Mouse (Mus musculus) limb, embryonic 15.5 days (tissue): Measurements from ENCODE around the gene Ep400. TPM values are rescaled to one million over a fixed set of nuclear protein-coding genes. Genes with fewer than 3 reads are reported as not detected.
A peak's percentile ranks its signal among the peaks of the same experiment; 100 is the strongest.

ENCODE experiments used
- ATAC-seq: fragments of 200-750 bp; cut with Nextera tagmentation; 2 replicates; pipeline ENCODE4 v1.8.0; 2017; ENCODE audit warnings: low read depth, moderate TSS enrichment; ENCODE audit not compliant: insufficient number of reproducible peaks, low FRiP score, low TSS enrichment
- H3K27ac ChIP-seq: fragments of 300-500 bp; sonication (generic); 2 replicates; pipeline ENCODE4 v1.5.1; 2015; ENCODE audit warnings: moderate library complexity, mild to moderate bottlenecking, inconsistent platforms
- H3K27me3 ChIP-seq: fragments of 300-500 bp; sonication (generic); 2 replicates; pipeline ENCODE4 v1.6.1; 2015; ENCODE audit warnings: inconsistent platforms
- H3K36me3 ChIP-seq: fragments of 300-500 bp; sonication (generic); 2 replicates; pipeline ENCODE4 v1.6.1; 2015; ENCODE audit warnings: inconsistent platforms
- H3K4me1 ChIP-seq: fragments of 300-500 bp; sonication (generic); 2 replicates; pipeline ENCODE4 v1.6.1; 2015; ENCODE audit warnings: inconsistent platforms
- H3K4me2 ChIP-seq: fragments of 300-500 bp; sonication (generic); 2 replicates; pipeline ENCODE4 v1.6.1; 2015; ENCODE audit warnings: mild to moderate bottlenecking, inconsistent platforms
- H3K4me3 ChIP-seq: fragments of 300-500 bp; sonication (generic); 2 replicates; pipeline ENCODE4 v1.5.1; 2015; ENCODE audit warnings: mild to moderate bottlenecking, inconsistent platforms
- H3K9ac ChIP-seq: fragments of 300-500 bp; sonication (generic); 2 replicates; pipeline ENCODE4 v1.6.1; 2015; ENCODE audit warnings: inconsistent platforms
- H3K9me3 ChIP-seq: fragments of 300-500 bp; sonication (generic); 2 replicates; pipeline ENCODE4 v1.6.1; 2016; ENCODE audit warnings: inconsistent platforms
- WGBS: fragments of 180-500 bp; shearing (Covaris S2); methylation state at CpG from one replicate; pipeline ENCODE4 v1.1.7; 2015; 5-methylcytosine and 5-hydroxymethylcytosine counted together
- microRNA-seq: library from miRNA; unstranded; fragments of <30 nt; microRNA quantifications from one replicate; pipeline ENCODE4, GENCODE M21; 2016
- polyA plus RNA-seq: library from polyadenylated mRNA; unstranded; fragments of >200 nt; fragmentation: Nextera tagmentation; extraction: Ambion mirVana; gene quantifications from 2 replicates; pipeline ENCODE4 v1.2.1, GENCODE M21; 2015

Gene Ep400
- polyA plus RNA-seq, 1 experiment from 2014 or later: 39.1 TPM

DNA sequence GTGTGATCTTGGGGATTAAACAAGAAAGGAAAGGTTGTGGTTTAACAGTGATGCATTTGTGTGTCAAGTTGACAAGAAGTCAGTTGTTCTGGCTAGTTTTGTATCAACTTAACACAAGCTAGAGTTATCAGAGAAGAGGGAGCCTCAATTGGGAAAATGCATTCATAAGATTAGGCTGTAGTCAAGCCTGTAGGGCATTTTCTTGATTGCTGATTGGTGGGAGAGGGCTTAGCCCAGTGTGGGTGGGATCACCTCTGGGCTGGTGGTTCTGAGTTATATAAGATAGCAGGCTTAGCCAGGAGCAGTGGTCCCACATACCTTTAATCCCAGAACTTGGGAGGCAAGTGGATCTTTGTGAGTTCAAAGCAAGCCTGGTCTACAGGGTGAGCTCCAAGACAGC, 124.1 kb downstream of the Ep400 start:
- Histone ChIP-seq H3K27me3 (no peaks in the 10 kb centered on the region), H3K4me3 (no peak overlapping the region), H3K36me3 (peaks cover 56% of the 10 kb centered on the region), H3K4me2 (no peak overlapping the region), H3K9me3 (no peaks in the 10 kb centered on the region), H3K27ac (no peak overlapping the region), H3K9ac (no peak overlapping the region), H3K4me1 (no peaks in the 10 kb centered on the region)
- ATAC-seq: no peak

DNA sequence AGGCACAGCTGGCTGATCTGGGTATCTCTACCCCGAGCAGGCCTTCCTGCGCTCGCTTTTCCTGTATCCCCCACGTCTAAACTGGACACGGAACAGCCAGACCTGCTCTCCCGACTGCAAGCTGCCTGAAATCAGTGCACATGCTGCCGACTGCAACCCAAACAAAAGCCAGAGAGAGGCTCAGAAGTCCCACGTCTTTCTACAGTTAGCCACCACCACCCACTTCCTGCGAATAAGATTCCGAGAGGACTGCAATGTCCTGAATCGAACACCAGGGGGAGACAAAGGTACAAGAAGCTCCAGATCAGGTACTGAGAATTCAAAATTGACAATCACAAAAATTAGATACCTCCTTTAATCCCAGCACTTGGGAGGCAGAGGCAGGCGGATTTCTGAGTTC, 131.1 kb downstream of the Ep400 start:
- ATAC-seq: no peak
- WGBS: 24% methylated on average over 12 of the region's 12 CpGs
- H3K27ac ChIP-seq: no peak overlapping the region
- no peaks in the 10 kb centered on the region for H3K9me3 ChIP-seq
- H3K4me1 ChIP-seq: peaks cover 3% of the 10 kb centered on the region; the same call in 1 of the 2 replicates
- H3K27me3 ChIP-seq: no peaks in the 10 kb centered on the region
- no peak overlapping the region for H3K9ac ChIP-seq
- no peak overlapping the region for H3K4me3 ChIP-seq
- peak overlapping the region; percentile 32; the same call in 1 of the 2 replicates for H3K4me2 ChIP-seq
- H3K36me3 ChIP-seq: no peaks in the 10 kb centered on the region

DNA sequence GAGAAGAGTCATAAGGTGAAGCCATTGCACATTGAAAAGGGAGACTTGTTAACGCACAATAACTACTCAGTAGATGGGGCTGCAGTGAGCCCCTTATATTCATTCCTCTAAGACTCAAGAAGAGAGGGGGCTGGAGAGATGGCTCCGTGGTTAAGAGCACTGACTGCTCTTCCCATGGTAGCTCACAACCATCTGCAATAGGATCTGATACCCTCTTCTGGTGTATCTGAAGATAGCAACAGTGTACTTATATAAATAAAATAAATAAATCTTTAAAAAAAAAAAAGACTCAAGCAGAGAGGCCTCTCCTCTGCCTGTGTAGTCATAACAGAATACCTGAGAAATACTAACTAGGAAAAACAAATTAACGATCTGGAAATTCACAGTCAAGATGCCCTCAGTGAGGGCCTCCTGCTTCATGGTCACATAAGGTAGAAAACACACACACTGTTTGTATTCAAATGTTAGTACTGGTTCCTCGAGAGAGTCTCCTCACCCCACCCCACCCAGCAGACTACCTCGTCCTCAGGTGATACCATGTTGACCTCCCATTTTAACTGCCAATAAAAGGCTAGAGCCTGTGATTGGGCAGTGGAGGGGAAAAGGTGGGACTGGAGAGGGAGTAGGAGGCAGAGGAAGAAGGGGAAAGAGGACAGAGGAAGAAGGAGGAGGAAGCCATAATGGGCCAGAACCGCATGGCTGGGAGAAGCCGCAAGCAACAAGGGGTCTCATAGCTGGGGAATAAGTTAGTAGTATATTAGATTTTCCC, 132.0 kb downstream of the Ep400 start:
- Histone ChIP-seq H3K9ac (no peak overlapping the region), H3K9me3 (no peaks in the 10 kb centered on the region), H3K27ac (no peak overlapping the region), H3K4me2 (no peak overlapping the region), H3K36me3 (no peaks in the 10 kb centered on the region), H3K27me3 (no peaks in the 10 kb centered on the region), H3K4me1 (peaks cover 3% of the 10 kb centered on the region; the same call in 1 of the 2 replicates), H3K4me3 (no peak overlapping the region)
- 78% methylated on average over 7 of the region's 7 CpGs for WGBS
- ATAC-seq: no peak

DNA sequence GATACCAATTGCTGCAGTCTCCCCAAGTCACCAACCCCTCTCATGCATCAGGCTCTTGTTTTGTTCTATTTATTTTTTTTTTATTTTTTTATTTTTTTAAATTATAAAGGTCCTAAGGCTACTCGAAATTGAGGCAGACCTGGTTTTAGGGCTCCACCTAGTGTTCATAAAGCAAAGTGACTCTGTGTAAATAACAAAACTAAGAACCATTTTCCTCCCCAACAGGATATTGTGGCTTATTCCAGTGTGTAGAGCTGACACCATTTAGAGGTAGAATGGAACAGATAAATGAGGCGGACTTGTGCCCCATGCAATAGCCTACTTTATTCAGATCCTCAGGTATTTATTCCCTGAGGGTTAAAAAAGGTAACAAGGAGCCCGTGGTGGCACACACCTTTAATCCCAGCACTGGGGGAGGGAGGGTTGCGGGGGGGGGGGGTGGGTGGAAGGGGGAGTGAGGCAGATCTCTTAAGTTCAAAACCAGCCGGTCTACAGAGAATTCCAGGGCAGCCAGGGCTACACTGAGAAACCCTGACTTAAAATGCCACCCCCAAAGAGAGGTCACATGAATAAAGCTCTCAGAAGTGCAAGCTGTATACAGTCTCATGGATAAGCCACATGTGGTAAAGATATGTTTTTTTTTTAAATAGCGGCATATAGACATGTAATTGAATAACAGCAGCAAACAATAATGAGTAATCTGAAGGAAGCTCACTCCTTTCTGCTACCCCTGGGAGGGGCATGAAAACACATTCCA, 134.4 kb downstream of the Ep400 start:
- WGBS: 36% methylated on average over 6 of the region's 6 CpGs
- Histone ChIP-seq H3K36me3 (no peaks in the 10 kb centered on the region), H3K27me3 (no peaks in the 10 kb centered on the region), H3K4me1 (peaks cover 3% of the 10 kb centered on the region; the same call in 1 of the 2 replicates), H3K27ac (no peak overlapping the region), H3K9me3 (no peaks in the 10 kb centered on the region), H3K4me2 (no peak overlapping the region), H3K9ac (no peak overlapping the region), H3K4me3 (no peak overlapping the region)
- ATAC-seq: no peak

DNA sequence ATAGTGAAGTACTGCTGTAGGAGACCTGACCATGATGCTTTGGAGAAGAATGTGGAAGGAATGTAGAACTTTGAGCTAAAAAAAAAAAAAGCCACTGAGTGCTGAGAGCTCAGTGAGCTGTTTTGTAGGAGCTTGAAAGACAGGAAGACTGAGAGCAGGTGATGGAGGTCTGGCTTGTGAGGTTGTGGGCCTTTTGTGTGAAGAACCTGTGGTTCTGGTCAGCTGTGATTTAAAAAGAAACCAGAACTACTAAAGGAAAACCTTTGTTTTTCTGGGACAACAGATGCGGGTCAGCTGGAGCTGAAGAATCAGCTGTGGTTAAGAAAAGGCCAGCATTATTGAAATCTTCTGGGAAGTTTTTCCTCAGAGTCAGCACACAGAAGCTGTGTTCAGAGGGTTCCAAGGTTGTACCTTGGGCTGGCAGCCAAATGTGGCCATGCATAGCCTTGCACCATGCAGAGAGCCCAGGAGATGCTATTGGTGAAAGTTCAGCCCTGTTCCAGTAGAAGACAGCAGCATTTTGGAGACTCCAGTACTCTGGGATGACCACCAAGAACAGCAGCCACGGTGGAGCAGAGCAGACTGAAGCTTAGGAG, 140.9 kb downstream of the Ep400 start:
- H3K9ac ChIP-seq: no peak overlapping the region
- H3K9me3 ChIP-seq: no peaks in the 10 kb centered on the region
- ATAC-seq: no peak
- WGBS: 66% methylated on average over 2 of the region's 2 CpGs
- H3K4me3 ChIP-seq: no peak overlapping the region
- no peaks in the 10 kb centered on the region for H3K36me3 ChIP-seq
- no peaks in the 10 kb centered on the region for H3K27me3 ChIP-seq
- H3K4me1 ChIP-seq: peaks cover 5% of the 10 kb centered on the region; the same call in 1 of the 2 replicates
- H3K27ac ChIP-seq: no peak overlapping the region
- no peak overlapping the region for H3K4me2 ChIP-seq

DNA sequence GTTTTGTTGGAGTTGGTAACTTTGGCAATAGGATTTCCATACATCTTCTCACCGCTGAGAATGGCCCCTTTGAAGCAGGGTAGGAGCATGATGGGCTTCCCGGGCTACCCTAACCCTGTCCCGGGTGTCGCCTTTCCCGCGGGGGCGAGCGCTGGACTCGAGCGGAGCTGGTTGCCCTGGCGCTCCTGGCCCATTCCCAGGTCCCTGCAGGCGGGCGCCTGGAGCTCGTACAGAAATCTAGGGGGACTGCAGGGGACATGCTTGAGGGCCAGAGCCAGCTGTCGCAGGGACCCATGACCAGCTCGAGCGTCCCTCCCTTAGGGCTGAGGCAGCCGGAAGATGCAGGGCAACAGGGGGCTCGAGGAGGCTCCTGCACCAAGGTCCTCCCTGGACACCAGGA, 142.4 kb downstream of the Ep400 start:
- no peak for ATAC-seq
- 23% methylated on average over 19 of the region's 19 CpGs for WGBS
- Histone ChIP-seq H3K9me3 (no peaks in the 10 kb centered on the region), H3K4me3 (no peak overlapping the region), H3K4me1 (peaks cover 5% of the 10 kb centered on the region; the same call in 1 of the 2 replicates), H3K27me3 (no peaks in the 10 kb centered on the region), H3K27ac (no peak overlapping the region), H3K4me2 (0 out of 2 replicates have a peak overlapping the region, but pooled peaks have one; percentile 17), H3K9ac (no peak overlapping the region), H3K36me3 (no peaks in the 10 kb centered on the region)

DNA sequence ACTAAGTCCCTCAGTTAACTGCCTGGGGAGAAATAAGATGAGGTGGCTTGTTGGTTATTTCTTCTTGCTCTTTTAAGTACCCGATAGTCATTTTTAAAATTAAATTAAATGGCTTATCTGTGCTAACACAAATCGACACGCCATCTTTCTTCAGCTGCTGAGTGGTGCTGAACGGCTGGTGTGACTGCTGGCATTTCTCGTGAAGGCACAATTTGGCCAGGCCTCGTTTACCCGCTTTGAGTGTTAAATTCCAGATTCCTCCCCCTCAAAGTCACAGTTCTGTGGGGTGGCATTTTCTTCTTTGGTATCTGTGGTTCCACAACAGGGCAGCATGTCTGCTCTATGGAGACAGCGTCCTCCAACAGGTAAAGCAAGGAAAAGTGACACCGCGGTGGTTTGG, 143.2 kb downstream of the Ep400 start:
- H3K4me2 ChIP-seq: no peak overlapping the region
- no peak overlapping the region for H3K9ac ChIP-seq
- no peaks in the 10 kb centered on the region for H3K36me3 ChIP-seq

DNA sequence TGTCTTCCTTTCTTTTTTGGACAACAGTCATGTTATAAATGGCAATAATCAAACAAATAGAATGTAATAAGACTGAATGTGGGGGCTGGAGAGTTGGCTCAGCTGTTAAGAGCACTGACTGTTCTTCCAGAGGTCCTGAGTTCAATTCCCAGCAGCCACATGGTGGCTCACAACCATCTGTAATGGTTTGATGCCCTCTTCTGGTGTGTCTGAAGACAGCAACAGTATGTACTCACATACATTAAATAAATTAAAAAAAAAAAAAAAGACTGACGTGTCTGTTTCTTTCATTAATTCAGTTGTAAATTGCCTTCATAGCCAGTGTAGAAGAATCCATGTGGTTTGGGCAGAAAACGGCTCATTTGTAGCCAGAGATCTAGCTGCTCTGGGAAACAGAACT, 146.2 kb downstream of the Ep400 start:
- Histone ChIP-seq H3K9me3 (no peaks in the 10 kb centered on the region), H3K4me3 (no peak overlapping the region), H3K27me3 (no peaks in the 10 kb centered on the region), H3K27ac (no peak overlapping the region), H3K4me1 (peaks cover 5% of the 10 kb centered on the region; the same call in 1 of the 2 replicates), H3K36me3 (no peaks in the 10 kb centered on the region), H3K4me2 (no peak overlapping the region), H3K9ac (no peak overlapping the region)
- no peak for ATAC-seq
- WGBS: 49% methylated on average over 2 of the region's 2 CpGs

More for the DNA sequence above, 143.2 kb downstream of the Ep400 start:
- ATAC-seq: no peak
- 58% methylated on average over 10 of the region's 10 CpGs for WGBS
- no peaks in the 10 kb centered on the region for H3K27me3 ChIP-seq
- no peak overlapping the region for H3K27ac ChIP-seq
- peaks cover 5% of the 10 kb centered on the region; the same call in 1 of the 2 replicates for H3K4me1 ChIP-seq
- no peaks in the 10 kb centered on the region for H3K9me3 ChIP-seq
- no peak overlapping the region for H3K4me3 ChIP-seq

DNA sequence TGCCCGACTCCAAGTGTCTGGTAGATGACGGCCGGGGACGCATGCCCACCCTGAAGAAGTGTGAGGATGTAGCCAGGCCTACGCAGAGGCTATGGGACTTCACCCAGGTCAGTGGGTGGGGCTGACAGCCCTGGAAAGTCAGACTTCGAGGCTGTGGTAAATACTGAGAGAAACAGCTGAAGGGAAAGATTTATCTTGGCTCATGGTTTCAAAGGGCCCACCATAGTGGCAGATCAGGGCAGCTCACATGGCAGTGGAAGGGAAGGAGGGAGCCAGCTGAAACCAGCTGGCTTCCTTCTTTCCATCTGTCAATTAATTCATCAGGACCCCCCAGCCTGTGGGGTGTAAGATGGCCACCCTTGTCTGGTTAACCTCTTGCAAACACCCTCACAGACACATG, 151.3 kb downstream of the Ep400 start:
- ATAC-seq: no peak
- H3K9ac ChIP-seq: no peak overlapping the region
- no peak overlapping the region for H3K4me3 ChIP-seq
- H3K27ac ChIP-seq: no peak overlapping the region
- WGBS: 82% methylated on average over 6 of the region's 6 CpGs
- no peaks in the 10 kb centered on the region for H3K27me3 ChIP-seq
- no peaks in the 10 kb centered on the region for H3K9me3 ChIP-seq
- H3K4me2 ChIP-seq: no peak overlapping the region
- no peaks in the 10 kb centered on the region for H3K36me3 ChIP-seq
- no peaks in the 10 kb centered on the region for H3K4me1 ChIP-seq

Small RNAs within 50 kb of the gene (microRNA-seq; reads per million reads assigned to microRNA genes)
- 0.61 reads per million for gene Mir7026

Other genes with a start within 250 kb of the Ep400 start
- gene Galnt9, start 226.4 kb downstream of the Ep400 start, polyA plus RNA-seq: 3.8 and 3.9 TPM in 2 replicates
- 46.2 and 46.5 TPM in 2 replicates for gene Noc4l, start 117.3 kb downstream of the Ep400 start, polyA plus RNA-seq
- gene Ddx51, start 117.3 kb downstream of the Ep400 start, polyA plus RNA-seq: 21.5 and 23.2 TPM in 2 replicates
- 33.1 and 36.3 TPM in 2 replicates for gene Pus1, start 9.9 kb upstream of the Ep400 start, polyA plus RNA-seq
- 15.2 and 17.6 TPM in 2 replicates for gene Ulk1, start 39.4 kb upstream of the Ep400 start, polyA plus RNA-seq
- 24.6 and 25.9 TPM in 2 replicates for gene Hscb, start 69.1 kb upstream of the Ep400 start, polyA plus RNA-seq
- 20.0 and 20.7 TPM in 2 replicates for gene Chek2, start 69.3 kb upstream of the Ep400 start, polyA plus RNA-seq
- 12.4 and 14.7 TPM in 2 replicates for gene Ttc28, start 109.1 kb upstream of the Ep400 start, polyA plus RNA-seq